Comparison of ENCODE assay signal across 16 mouse cellular contexts in genomic region chr13:51103861-51104650, GRCm38 (mm10). TPM values are rescaled to one million over a fixed set of nuclear protein-coding genes. Genes with fewer than 3 reads are reported as not detected.
DNase-seq lines count a peak whose midpoint lies in the region; ATAC-seq and TF ChIP-seq lines count a peak whose summit lies in the region.
"Had no signal": no experiment of that assay in that cellular context is flagged by ENCODE, and none has a peak within 500 bp of the region (broad histone marks: within the 10 kb centered on the region; RNA-seq: fewer than 3 reads in every experiment).

No protein-coding gene starts in this region.

- no peak for ATAC-seq in intestine, embryonic 14.5 days (replicated peaks; ENCODE audit: low FRiP score, low TSS enrichment, low read depth)
- ATAC-seq in intestine, embryonic 15.5 days = no peak
- ATAC-seq in lung, embryonic 14.5 days (ENCODE audit: insufficient read depth) = no peak

- in situ Hi-C loops in ES-E14 (cut with MboI; ENCODE audit: low sequenced_read_pairs in 2 of 2, unreplicated experiment in 2 of 2) = no loop called here

- 0 out of 2 replicates have a peak, but pooled peaks cover 2% of the 10 kb centered on the region for H3K4me1 ChIP-seq in intestine, embryonic 14.5 days (replicated peaks; ENCODE audit: control insufficient read depth, insufficient read depth, low read length)
- peaks cover 6% of the 10 kb centered on the region; the same call in 1 of the 2 replicates for H3K4me1 ChIP-seq in intestine, embryonic 15.5 days (replicated peaks)
- H3K4me1 ChIP-seq in lung, embryonic 14.5 days (ENCODE audit: insufficient read depth) = peaks cover 11% of the 10 kb centered on the region
- H3K4me1 ChIP-seq in lung, adult 2 months (ENCODE audit: control insufficient read depth, insufficient read depth, low read length) = peaks cover 5% of the 10 kb centered on the region; the same call in 1 of the 2 replicates
- 0 out of 4 replicates have a peak, but pooled peaks cover 0 to 2% of the 10 kb centered on the region in 2 experiments for H3K4me1 ChIP-seq in ES-E14 (ENCODE audit: control insufficient read depth in 2 of 2, insufficient read depth in 2 of 2, low read length in 2 of 2, poor library complexity in 1 of 2)
- no peaks in the 10 kb centered on the region; the same call in 1 of the 2 replicates for H3K4me1 ChIP-seq in cerebellum, adult 2 months (ENCODE audit: control insufficient read depth, insufficient read depth, low read length)

- H3K27me3 ChIP-seq in intestine, embryonic 14.5 days (replicated peaks; ENCODE audit: control insufficient read depth, insufficient read depth, low read length) = no peaks in the 10 kb centered on the region
- no peaks in the 10 kb centered on the region for H3K27me3 ChIP-seq in intestine, embryonic 15.5 days (replicated peaks)
- H3K27me3 ChIP-seq in lung, embryonic 14.5 days (ENCODE audit: insufficient read depth, low read length) = no peaks in the 10 kb centered on the region
- no peaks in the 10 kb centered on the region for H3K27me3 ChIP-seq in cerebellum, adult 2 months (ENCODE audit: control insufficient read depth, insufficient read depth, low read length)
- H3K27me3 ChIP-seq: embryonic facial prominence, embryonic 15.5 days; hindbrain, embryonic 15.5 days; neural tube, embryonic 12.5 days had no signal

- no peaks in the 10 kb centered on the region for H3K36me3 ChIP-seq in intestine, embryonic 14.5 days (ENCODE audit: control insufficient read depth, insufficient read depth, low read length)
- 0 out of 2 replicates have a peak, but pooled peaks cover 2% of the 10 kb centered on the region for H3K36me3 ChIP-seq in intestine, embryonic 15.5 days
- peaks cover 3% of the 10 kb centered on the region; the same call in 1 of the 2 replicates for H3K36me3 ChIP-seq in lung, embryonic 14.5 days (ENCODE audit: insufficient read depth)
- H3K36me3 ChIP-seq in ES-E14 (ENCODE audit: control insufficient read depth, insufficient read depth, low read length, poor library complexity, severe bottlenecking) = peaks cover 10% of the 10 kb centered on the region; the same call in 1 of the 2 replicates
- H3K36me3 ChIP-seq: hindbrain, embryonic 15.5 days had no signal

- H3K4me2 ChIP-seq in intestine, embryonic 14.5 days (ENCODE audit: low read length) = 0 out of 2 replicates have a peak overlapping the region, but pooled peaks have one; percentile 63
- H3K4me2 ChIP-seq in intestine, embryonic 15.5 days (replicated peaks) = no peak overlapping the region
- H3K4me2 ChIP-seq in lung, embryonic 14.5 days = no peak overlapping the region
- H3K4me2 ChIP-seq: embryonic facial prominence, embryonic 15.5 days; hindbrain, embryonic 15.5 days; liver, embryonic 11.5 days; neural tube, embryonic 12.5 days had no signal

- peak; percentile 19; the same call in 1 of the 2 replicates for TF ChIP-seq CTCF in lung, embryonic 14.5 days (IDR thresholded peaks at IDR 0.05; ENCODE audit: low read depth)
- TF ChIP-seq CTCF in lung, adult 2 months (IDR thresholded peaks at IDR 0.05; ENCODE audit: insufficient read depth, low read length) = no peak
- no peak for TF ChIP-seq CTCF in cerebellum, adult 2 months (IDR thresholded peaks at IDR 0.05; ENCODE audit: borderline replicate concordance, insufficient read depth, low read depth, low read length)

- H3K9me3 ChIP-seq in intestine, embryonic 14.5 days (ENCODE audit: control insufficient read depth, low read length) = peaks cover 4% of the 10 kb centered on the region; the same call in 1 of the 2 replicates
- H3K9me3 ChIP-seq in intestine, embryonic 15.5 days = no peaks in the 10 kb centered on the region; the same call in 1 of the 2 replicates
- H3K9me3 ChIP-seq in lung, embryonic 14.5 days (ENCODE audit: low read depth, low read length) = no peaks in the 10 kb centered on the region
- H3K9me3 ChIP-seq in ES-E14 (ENCODE audit: control insufficient read depth, insufficient read depth, low read depth, low read length) = no peaks in the 10 kb centered on the region
- H3K9me3 ChIP-seq: embryonic facial prominence, embryonic 15.5 days; hindbrain, embryonic 15.5 days; limb, embryonic 10.5 days had no signal

- 92% methylated on average over 9 of the region's 9 CpGs for WGBS in intestine, embryonic 14.5 days
- 95% methylated on average over 9 of the region's 9 CpGs for WGBS in intestine, embryonic 15.5 days
- 94% methylated on average over 9 of the region's 9 CpGs for WGBS in lung, embryonic 14.5 days
- WGBS in lung, adult 2 months = 94% methylated on average over 9 of the region's 9 CpGs
- 96% methylated on average over 9 of the region's 9 CpGs for WGBS in cerebellum, adult 2 months

- no peak overlapping the region for H3K4me3 ChIP-seq in intestine, embryonic 14.5 days (ENCODE audit: low read depth, low read length)
- no peak overlapping the region for H3K4me3 ChIP-seq in intestine, embryonic 15.5 days (replicated peaks)
- no peak overlapping the region for H3K4me3 ChIP-seq in lung, embryonic 14.5 days (ENCODE audit: low read depth, low read length)
- H3K4me3 ChIP-seq in lung, adult 2 months (replicated peaks; ENCODE audit: extremely low read depth, low read depth, low read length) = no peak overlapping the region
- no peak overlapping the region for H3K4me3 ChIP-seq in ES-E14 (ENCODE audit: insufficient read depth in 1 of 2, low read depth in 1 of 2, low read length in 2 of 2, poor library complexity in 1 of 2, severe bottlenecking in 1 of 2)
- no peak overlapping the region for H3K4me3 ChIP-seq in cerebellum, adult 2 months (replicated peaks; ENCODE audit: insufficient read depth, low read depth, low read length)
- H3K4me3 ChIP-seq: embryonic facial prominence, embryonic 15.5 days; forebrain, embryonic 10.5 days; hindbrain, embryonic 15.5 days; limb, embryonic 10.5 days; neural tube, embryonic 12.5 days had no signal

- no peak overlapping the region for H3K9ac ChIP-seq in intestine, embryonic 14.5 days (ENCODE audit: low read length)
- H3K9ac ChIP-seq in intestine, embryonic 15.5 days = no peak overlapping the region
- no peak overlapping the region for H3K9ac ChIP-seq in lung, embryonic 14.5 days
- no peak overlapping the region for H3K9ac ChIP-seq in ES-E14 (ENCODE audit: insufficient read depth, low read depth, low read length, poor library complexity, severe bottlenecking)
- H3K9ac ChIP-seq: embryonic facial prominence, embryonic 15.5 days; hindbrain, embryonic 15.5 days; neural tube, embryonic 12.5 days had no signal

- no peak for TF ChIP-seq POLR2A in lung, adult 2 months (IDR thresholded peaks at IDR 0.05; ENCODE audit: borderline replicate concordance, extremely low read depth, low read depth, low read length)
- no peak for TF ChIP-seq POLR2A in cerebellum, adult 2 months (IDR thresholded peaks at IDR 0.05; ENCODE audit: borderline replicate concordance, insufficient read depth, low read length)

- DNase-seq in intestine, embryonic 14.5 days (ENCODE audit: low spot score) = no peak
- no peak for DNase-seq in lung, embryonic 14.5 days
- DNase-seq in lung, adult 2 months = no peak
- DNase-seq in ES-E14 (ENCODE audit: low read depth, low spot score) = no peak
- peak; percentile 31 for DNase-seq in naive thymus-derived CD4-positive, alpha-beta T cell, adult 2 months (ENCODE audit: low read depth)
- no peak for DNase-seq in cerebellum, adult 2 months
- DNase-seq: cerebellum, postnatal 10 days; gastrocnemius, postnatal 10 days; thymus, postnatal 14 days had no signal

- H3K27ac ChIP-seq in intestine, embryonic 14.5 days (ENCODE audit: low read depth) = no peak overlapping the region
- H3K27ac ChIP-seq in intestine, embryonic 15.5 days = no peak overlapping the region
- H3K27ac ChIP-seq in lung, embryonic 14.5 days (ENCODE audit: low read depth) = no peak overlapping the region
- no peak overlapping the region for H3K27ac ChIP-seq in ES-E14 (ENCODE audit: insufficient read depth, low read depth, low read length, poor library complexity, severe bottlenecking)
- H3K27ac ChIP-seq in cerebellum, adult 2 months (ENCODE audit: insufficient read depth, low read length) = no peak overlapping the region
- H3K27ac ChIP-seq: embryonic facial prominence, embryonic 15.5 days; forebrain, embryonic 10.5 days; hindbrain, embryonic 15.5 days; limb, embryonic 10.5 days; neural tube, embryonic 12.5 days had no signal

TF ChIP-seq in ES-E14, 5 proteins besides CTCF, POLR2A, EP300 and RAD21:
- TF ChIP-seq MAFK (IDR thresholded peaks at IDR 0.05; ENCODE audit: insufficient read depth, low read depth, low read length) (no peak), CHD2 (IDR thresholded peaks at IDR 0.05; ENCODE audit: low read depth, low read length) (no peak), ZC3H11A (IDR thresholded peaks at IDR 0.05; ENCODE audit: borderline replicate concordance, low read depth, low read length) (peak; percentile 37; the same call in 1 of the 2 replicates)
TF ChIP-seq in ES-E14: peak in this region for 1.

RNA-seq across cellular contexts. Expression of gene Spin1, which starts 3.4 kb away (rescaled TPM):
- 97.3 and 108 TPM in 2 replicates for polyA plus RNA-seq in intestine, embryonic 14.5 days (2014; fragmentation: Nextera tagmentation; extraction: Ambion mirVana)
- polyA plus RNA-seq in intestine, embryonic 15.5 days (2015; fragmentation: Nextera tagmentation; extraction: Ambion mirVana) = 65.1 and 68.3 TPM in 2 replicates
- 108 and 110 TPM in 2 replicates for polyA plus RNA-seq in lung, embryonic 14.5 days (2014; fragmentation: Nextera tagmentation; extraction: Ambion mirVana)
- polyA plus RNA-seq in lung, adult 2 months (2012; rRNA removed) = 16.5 and 25.5 TPM in 2 replicates
- 33.9 and 36.4 TPM in 2 replicates for total RNA-seq in ES-E14 (2012; rRNA removed)
- polyA plus RNA-seq in cerebellum, adult 2 months (2012; rRNA removed) = 61.6 and 68.0 TPM in 2 replicates
